Mouse (Mus musculus) stomach, embryonic 14.5 days (tissue): ENCODE measurements around the gene Gm20671. TPM values are rescaled to one million over a fixed set of nuclear protein-coding genes. Genes with fewer than 3 reads are reported as not detected.
"Not testable (repeated sequence)": the region's sequence is repeated elsewhere in the genome, so short reads cannot be mapped to it uniquely, and the experiment has no call there.

Source experiments
- ATAC-seq: fragments of 200-750 bp; cut with Nextera tagmentation; 2 replicates; pipeline ENCODE4 v1.8.0; 2017; ENCODE audit warnings: low read depth, moderate TSS enrichment; ENCODE audit not compliant: insufficient number of reproducible peaks, insufficient read depth, low FRiP score
- H3K27ac ChIP-seq: fragments of 300-500 bp; sonication (generic); 2 replicates; pipeline ENCODE4 v1.5.1; 2014; ENCODE audit warnings: mild to moderate bottlenecking, low read length, moderate library complexity, mixed read lengths
- H3K27me3 ChIP-seq: fragments of 300-500 bp; sonication (generic); 2 replicates; pipeline ENCODE4 v1.6.1; 2014; ENCODE audit warnings: low read length, control low read depth, mixed read lengths; ENCODE audit not compliant: control insufficient read depth, insufficient read depth
- H3K36me3 ChIP-seq: fragments of 300-500 bp; sonication (generic); 2 replicates; pipeline ENCODE4 v1.6.1; 2014; ENCODE audit warnings: mild to moderate bottlenecking, control low read depth, low read length, moderate library complexity, mixed read lengths; ENCODE audit not compliant: control insufficient read depth, insufficient read depth
- H3K4me1 ChIP-seq: fragments of 300-500 bp; sonication (generic); 2 replicates; pipeline ENCODE4 v1.6.1; 2014; ENCODE audit warnings: low read length, control low read depth, mixed read lengths; ENCODE audit not compliant: control insufficient read depth, insufficient read depth
- H3K4me2 ChIP-seq: fragments of 300-500 bp; sonication (generic); replicated peaks from 2 replicates; pipeline ENCODE4 v1.6.1; 2014; ENCODE audit warnings: low read depth, low read length, control low read depth
- H3K4me3 ChIP-seq: fragments of 300-500 bp; sonication (generic); 2 replicates; pipeline ENCODE4 v1.5.1; 2014; ENCODE audit warnings: low read depth, low read length, control low read depth
- H3K9ac ChIP-seq: fragments of 300-500 bp; sonication (generic); replicated peaks from 2 replicates; pipeline ENCODE4 v1.6.1; 2014; ENCODE audit warnings: low read depth, mild to moderate bottlenecking, control low read depth, low read length, moderate library complexity, mixed read lengths
- H3K9me3 ChIP-seq: fragments of 300-500 bp; sonication (generic); 2 replicates; pipeline ENCODE4 v1.6.1; 2016; ENCODE audit warnings: low read depth, low read length, control low read depth; ENCODE audit not compliant: control insufficient read depth
- WGBS: fragments of 180-500 bp; shearing (Covaris S2); extraction: QIAGEN DNeasy Blood & Tissue Kit; methylation state at CpG from one replicate; pipeline ENCODE4 v1.1.7; 2014; 5-methylcytosine and 5-hydroxymethylcytosine counted together
- polyA plus RNA-seq: library from polyadenylated mRNA; unstranded; fragments of >200 nt; fragmentation: Nextera tagmentation; extraction: Ambion mirVana; gene quantifications from 2 replicates; pipeline ENCODE4 v1.2.1, GENCODE M21; 2014

The Gm20671 gene
- polyA plus RNA-seq, 1 experiment from 2014 or later: not detected

DNA sequence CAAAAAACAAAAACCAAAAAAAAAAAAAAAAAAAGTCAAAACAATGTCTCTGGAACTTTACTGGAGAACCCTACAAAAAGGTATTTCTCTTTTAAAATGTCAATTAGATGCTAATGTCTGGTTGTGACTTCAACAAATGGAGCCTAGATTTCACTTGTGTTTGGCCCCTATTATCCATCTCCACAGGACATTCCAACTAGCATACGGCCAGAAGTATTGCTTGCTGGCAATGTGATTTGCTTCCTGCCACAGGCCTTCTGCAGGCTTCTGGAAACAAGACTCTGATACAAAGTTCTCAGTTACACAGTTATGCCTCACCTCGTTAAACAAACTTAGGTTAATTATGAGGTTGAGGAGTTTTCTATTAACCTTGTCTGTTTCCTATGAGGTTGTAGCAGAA lies 54.5 kb downstream of the Gm20671 start:
- Histone ChIP-seq H3K27ac (no peak overlapping the region), H3K36me3 (no peaks in the 10 kb centered on the region; the same call in 1 of the 2 replicates), H3K27me3 (no peaks in the 10 kb centered on the region), H3K4me3 (no peak overlapping the region), H3K4me1 (no peaks in the 10 kb centered on the region), H3K4me2 (no peak overlapping the region), H3K9me3 (no peaks in the 10 kb centered on the region), H3K9ac (no peak overlapping the region)
- WGBS: 94% methylated on average over 2 of the region's 2 CpGs
- ATAC-seq: no peak

DNA sequence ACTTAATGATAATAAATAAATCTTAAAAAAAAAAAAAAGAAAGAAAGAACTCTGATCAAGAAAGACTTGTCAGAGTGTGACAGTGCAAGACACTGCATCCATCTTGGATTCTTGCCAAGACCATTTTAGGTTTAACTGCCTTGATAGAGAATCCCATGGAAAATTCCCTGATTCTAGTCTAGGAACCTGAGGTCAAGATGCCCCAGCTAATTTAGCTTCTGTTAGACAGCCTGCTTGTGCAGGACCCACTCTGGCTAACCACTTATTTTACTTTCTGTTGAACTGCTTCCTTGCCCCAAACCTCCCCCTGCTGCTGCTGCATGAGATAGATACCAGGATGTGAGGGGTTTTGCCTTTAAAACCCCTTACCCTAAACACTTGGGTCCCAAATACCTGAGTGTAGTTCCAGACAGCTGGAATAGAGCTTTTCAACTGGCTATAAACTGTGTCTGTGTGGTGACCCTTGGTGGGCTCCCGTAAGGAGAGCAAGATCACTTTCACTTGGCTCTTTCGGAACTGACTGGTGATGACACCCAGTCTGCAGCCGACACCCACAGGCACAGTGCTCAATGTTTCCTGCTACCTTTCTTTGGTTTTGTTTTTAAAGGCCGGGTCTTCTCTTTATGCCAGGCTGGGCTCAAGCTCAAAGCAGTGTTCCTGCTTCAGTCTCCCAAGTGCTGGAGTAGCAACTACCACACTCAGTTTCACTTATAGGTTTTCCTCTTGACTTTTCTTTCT lies 59.1 kb downstream of the Gm20671 start:
- ATAC-seq: no peak
- Histone ChIP-seq H3K4me3 (no peak overlapping the region), H3K9ac (no peak overlapping the region), H3K27me3 (no peaks in the 10 kb centered on the region), H3K36me3 (peaks cover 8% of the 10 kb centered on the region; the same call in 1 of the 2 replicates), H3K9me3 (no peaks in the 10 kb centered on the region), H3K4me2 (no peak overlapping the region), H3K4me1 (no peaks in the 10 kb centered on the region), H3K27ac (no peak overlapping the region)
- 89% methylated on average over 4 of the region's 4 CpGs for WGBS

DNA sequence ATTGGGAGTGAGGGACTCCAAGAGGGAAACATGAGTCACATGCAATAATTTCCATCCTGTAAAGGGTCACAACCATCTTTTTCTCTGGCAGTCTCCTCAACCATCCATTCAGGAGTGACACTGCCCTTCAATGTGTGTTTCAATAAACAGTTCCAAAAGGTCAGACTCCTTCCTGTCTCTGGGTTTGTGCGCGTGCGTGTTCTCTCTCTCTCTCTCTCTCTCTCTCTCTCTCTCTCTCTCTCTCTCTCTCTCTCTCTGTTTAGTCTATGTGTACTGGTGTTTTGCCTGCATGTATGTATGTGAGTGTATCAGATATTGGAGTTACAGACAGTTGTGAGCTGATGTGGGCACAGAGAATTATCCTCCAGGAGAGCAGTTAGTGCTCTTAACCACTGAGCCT lies 59.9 kb downstream of the Gm20671 start:
- no peak overlapping the region for H3K4me2 ChIP-seq
- no peak overlapping the region for H3K4me3 ChIP-seq
- peaks cover 8% of the 10 kb centered on the region; the same call in 1 of the 2 replicates for H3K36me3 ChIP-seq
- no peak overlapping the region for H3K27ac ChIP-seq
- no peaks in the 10 kb centered on the region for H3K4me1 ChIP-seq
- H3K27me3 ChIP-seq: no peaks in the 10 kb centered on the region
- no peaks in the 10 kb centered on the region for H3K9me3 ChIP-seq
- 38% methylated on average over 3 of the region's 3 CpGs for WGBS
- ATAC-seq: no peak
- no peak overlapping the region for H3K9ac ChIP-seq

DNA sequence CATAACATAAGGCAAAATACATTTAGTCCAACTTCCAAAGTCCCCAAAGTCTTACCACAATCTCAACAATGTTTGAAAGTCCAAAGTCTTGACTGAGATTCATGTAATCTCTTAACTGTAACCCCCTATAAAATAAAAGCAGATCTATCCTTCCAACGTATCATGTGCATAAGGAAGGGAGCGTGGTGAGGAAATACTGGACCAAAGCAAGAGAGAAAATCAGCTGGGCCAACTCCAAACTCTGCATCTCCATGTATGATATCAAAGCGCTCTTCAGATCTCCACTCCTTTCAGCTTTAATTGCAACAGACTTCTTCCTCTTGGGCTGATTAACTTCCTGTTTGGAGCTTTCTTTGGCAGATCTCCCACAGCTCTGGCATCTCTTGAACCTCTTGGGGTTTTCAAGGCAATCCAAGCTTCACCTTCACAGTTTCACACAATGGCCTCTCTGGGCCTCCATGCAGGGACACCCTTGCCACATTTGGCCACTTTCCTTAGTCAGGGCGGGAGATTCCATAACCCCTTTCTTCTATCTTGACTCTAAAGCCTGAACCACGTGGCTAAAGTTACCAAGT lies 65.3 kb downstream of the Gm20671 start:
- Histone ChIP-seq H3K4me1 (no peaks in the 10 kb centered on the region), H3K4me3 (no peak overlapping the region), H3K36me3 (peaks cover 8% of the 10 kb centered on the region; the same call in 1 of the 2 replicates), H3K27me3 (no peaks in the 10 kb centered on the region), H3K27ac (no peak overlapping the region), H3K9ac (no peak overlapping the region), H3K4me2 (no peak overlapping the region), H3K9me3 (no peaks in the 10 kb centered on the region)
- ATAC-seq: no peak
- WGBS: 91% methylated on average over 5 of the region's 5 CpGs

DNA sequence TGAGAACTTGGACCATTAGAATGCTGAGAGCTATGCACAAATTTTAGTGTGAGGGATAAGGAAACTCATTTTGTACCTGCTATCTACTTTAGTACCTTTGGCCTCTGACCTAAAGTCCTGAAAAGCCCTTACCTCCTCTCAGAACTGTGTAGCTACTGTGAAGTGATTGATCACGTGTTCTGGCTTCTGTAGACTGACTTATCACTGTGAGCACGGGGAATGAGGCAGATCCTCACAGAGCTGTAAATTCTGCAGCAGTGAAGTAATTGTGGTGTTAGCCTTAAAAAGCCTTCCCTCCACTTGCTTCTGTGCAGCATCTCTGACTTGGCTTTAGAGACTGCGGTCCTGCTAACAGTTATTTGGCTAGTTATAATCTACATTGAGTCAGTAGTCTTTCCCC lies 66.1 kb downstream of the Gm20671 start:
- Histone ChIP-seq H3K27ac (no peak overlapping the region), H3K9ac (no peak overlapping the region), H3K4me1 (no peaks in the 10 kb centered on the region), H3K4me2 (no peak overlapping the region), H3K9me3 (no peaks in the 10 kb centered on the region), H3K4me3 (no peak overlapping the region), H3K36me3 (peaks cover 8% of the 10 kb centered on the region; the same call in 1 of the 2 replicates), H3K27me3 (no peaks in the 10 kb centered on the region)
- WGBS: 68% methylated on average over 3 of the region's 3 CpGs
- ATAC-seq: no peak

DNA sequence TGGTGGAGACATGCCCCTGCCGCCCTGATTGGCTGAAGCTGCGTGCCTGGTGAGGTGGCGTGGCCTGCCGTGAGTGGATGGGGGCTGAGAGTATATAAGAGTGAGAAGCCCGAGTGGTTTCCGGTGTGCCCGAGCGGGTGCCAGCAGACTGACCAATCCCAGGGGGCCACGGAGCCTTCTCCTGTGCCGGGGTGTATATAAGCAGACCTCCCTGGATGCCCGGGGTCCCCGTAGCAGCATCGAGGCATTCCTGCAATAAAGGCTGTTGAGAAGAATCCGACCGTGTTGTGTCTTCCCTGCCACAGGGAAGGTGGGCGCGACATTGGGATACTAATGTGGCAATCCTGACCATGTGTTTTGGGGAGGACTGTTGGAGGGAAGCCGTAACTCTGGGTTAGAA lies 66.6 kb downstream of the Gm20671 start:
- not testable (repeated sequence) for H3K27me3 ChIP-seq, H3K27ac ChIP-seq, H3K9me3 ChIP-seq, H3K4me3 ChIP-seq, ATAC-seq, H3K36me3 ChIP-seq, H3K4me2 ChIP-seq, H3K9ac ChIP-seq, H3K4me1 ChIP-seq
- 94% methylated on average over 17 of the region's 18 CpGs for WGBS

DNA sequence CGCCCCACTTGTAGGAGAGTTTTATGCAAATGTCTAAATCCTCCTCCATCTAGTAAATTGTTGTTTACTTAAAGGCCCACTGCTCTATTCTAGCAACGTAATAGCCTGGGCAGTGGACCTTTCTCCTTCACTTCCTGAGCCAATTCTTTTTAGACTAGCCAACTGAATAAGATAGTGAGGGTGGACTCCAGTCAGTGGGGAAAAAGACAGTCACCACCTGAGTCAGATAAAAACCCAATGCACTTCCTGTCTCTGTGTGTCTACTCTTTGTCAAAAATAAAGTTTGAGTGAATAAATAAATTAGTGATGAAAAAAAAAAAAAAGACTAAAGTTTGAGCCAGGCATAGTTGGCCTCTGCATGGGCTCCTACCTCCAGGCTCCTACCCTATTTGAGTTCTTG lies 67.2 kb downstream of the Gm20671 start:
- H3K4me2 ChIP-seq: no peak overlapping the region
- H3K4me1 ChIP-seq: no peaks in the 10 kb centered on the region
- no peaks in the 10 kb centered on the region for H3K27me3 ChIP-seq
- H3K9ac ChIP-seq: no peak overlapping the region
- no peak overlapping the region for H3K27ac ChIP-seq
- ATAC-seq: no peak
- H3K36me3 ChIP-seq: peaks cover 8% of the 10 kb centered on the region; the same call in 1 of the 2 replicates
- H3K4me3 ChIP-seq: no peak overlapping the region
- no peaks in the 10 kb centered on the region for H3K9me3 ChIP-seq
- WGBS: 75% methylated on average over 2 of the region's 2 CpGs

DNA sequence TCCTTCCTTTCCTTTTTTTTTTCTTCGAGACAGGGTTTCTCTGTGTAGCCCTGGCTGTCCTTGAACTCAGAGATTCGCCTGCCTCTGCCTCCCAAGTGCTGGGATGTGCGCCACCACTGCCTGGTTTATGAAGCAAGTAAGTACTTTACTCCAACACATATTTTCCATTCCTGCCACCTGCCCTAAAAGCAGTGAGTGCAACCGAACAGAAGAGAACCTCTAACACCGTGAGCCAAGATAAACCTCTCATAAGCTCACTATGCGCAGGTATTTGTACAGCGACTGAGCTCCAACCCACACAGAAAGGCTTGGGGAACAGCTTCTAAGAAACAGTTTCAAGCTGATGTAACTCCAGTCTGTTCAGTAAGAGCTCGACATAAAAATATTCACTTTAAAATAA lies 70.8 kb downstream of the Gm20671 start:
- no peaks in the 10 kb centered on the region for H3K4me1 ChIP-seq
- no peak overlapping the region for H3K4me2 ChIP-seq
- WGBS: 93% methylated on average over 8 of the region's 8 CpGs
- no peak overlapping the region for H3K4me3 ChIP-seq
- no peak overlapping the region for H3K27ac ChIP-seq
- ATAC-seq: no peak
- no peaks in the 10 kb centered on the region for H3K36me3 ChIP-seq
- no peaks in the 10 kb centered on the region for H3K27me3 ChIP-seq
- no peak overlapping the region for H3K9ac ChIP-seq
- H3K9me3 ChIP-seq: no peaks in the 10 kb centered on the region
